Mouse (Mus musculus) spleen, embryonic (tissue): ENCODE data around the gene Faap24.

Experiments used
- CTCF ChIA-PET: fragments of 350-600 bp; sonication (Branson Sonifier 250); formaldehyde crosslinking; loops from one replicate; lab custom pipeline; 2022; lab: Charles Lee

Faap24 gene

GRCm38 (mm10) chr7:35371096-35371495, 25.5 kb downstream of the Faap24 start:
- CTCF ChIA-PET, result no interaction called here

DNA sequence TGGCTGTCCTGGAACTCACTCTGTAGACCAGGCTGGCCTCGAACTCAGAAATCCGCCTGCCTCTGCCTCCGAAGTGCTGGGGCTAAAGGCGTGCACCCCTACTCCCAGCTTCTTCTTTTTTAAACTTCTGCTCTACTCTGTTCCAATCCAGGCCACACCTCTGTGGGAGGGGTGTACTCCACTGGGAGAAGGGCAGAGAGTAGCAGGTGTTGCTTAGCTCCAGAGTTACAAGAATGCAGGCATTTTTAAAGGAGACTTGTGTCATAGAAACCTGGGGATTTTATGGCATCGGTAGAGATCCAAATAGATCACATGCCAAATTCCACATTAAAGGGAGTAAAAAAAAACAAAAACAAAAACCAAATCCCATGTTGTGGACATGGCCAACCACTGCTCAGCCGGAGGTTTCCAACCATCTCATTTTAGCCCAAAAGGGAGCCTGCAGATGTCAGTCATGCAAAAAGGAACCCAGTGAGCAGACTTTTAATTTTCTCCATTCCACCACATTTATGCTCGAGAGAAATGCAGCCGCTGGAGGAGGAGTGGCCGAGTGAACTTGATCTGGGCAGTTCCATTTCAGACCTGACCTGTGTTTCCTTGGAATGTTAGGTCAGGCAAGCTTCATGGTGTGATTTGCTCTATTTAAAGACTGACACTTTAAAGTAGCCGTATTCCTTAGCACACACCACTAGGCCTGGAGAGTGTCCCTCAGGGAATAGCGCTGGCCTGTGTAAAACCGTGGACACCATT, 31.3 kb downstream of the Faap24 start:
- CTCF ChIA-PET, result no interaction called here

- CTCF ChIA-PET, result no interaction called here
Measured at GRCm38 (mm10) chr7:35362868-35363267, 33.8 kb downstream of the Faap24 start.

DNA sequence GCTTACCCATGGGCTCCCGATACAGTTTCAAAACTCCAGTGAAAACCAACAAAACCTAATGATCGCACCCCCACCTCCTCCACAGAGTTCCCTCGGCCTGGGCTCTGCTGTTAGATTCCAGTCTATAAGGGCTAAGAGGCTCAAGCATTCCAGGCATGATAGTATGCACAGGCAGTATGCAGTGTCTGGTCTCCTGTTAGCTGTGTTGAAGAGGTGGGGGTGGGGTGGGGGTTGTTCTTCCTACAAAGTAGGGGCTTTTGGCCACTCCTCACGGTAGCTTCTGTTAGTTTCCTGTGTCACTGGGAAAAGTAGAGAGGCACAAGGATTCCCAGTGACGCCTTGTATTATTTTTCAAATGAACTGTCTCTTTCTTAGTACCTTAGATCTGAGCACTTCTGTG, 34.4 kb downstream of the Faap24 start:
- CTCF ChIA-PET, result no interaction called here

DNA sequence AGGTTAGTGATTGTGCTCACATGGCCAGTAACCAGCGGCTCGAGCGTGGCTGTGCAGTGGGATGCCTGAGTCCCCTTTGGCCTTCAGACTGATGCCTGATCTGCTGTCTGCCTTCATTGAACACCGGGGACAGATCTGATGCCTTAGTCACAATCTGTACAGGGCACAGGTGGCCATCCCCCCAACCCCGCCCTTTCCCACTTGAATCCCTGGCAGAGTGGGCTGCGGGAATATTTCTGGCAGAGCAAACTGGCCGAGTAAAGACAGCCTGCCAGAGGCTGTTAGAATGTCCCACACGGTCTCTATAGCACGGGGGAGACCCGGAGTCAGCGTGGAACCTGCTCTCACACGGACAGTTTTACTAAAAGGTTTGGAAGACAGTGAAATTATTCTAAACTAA, 39.0 kb downstream of the Faap24 start:
- CTCF ChIA-PET, result no interaction called here

DNA sequence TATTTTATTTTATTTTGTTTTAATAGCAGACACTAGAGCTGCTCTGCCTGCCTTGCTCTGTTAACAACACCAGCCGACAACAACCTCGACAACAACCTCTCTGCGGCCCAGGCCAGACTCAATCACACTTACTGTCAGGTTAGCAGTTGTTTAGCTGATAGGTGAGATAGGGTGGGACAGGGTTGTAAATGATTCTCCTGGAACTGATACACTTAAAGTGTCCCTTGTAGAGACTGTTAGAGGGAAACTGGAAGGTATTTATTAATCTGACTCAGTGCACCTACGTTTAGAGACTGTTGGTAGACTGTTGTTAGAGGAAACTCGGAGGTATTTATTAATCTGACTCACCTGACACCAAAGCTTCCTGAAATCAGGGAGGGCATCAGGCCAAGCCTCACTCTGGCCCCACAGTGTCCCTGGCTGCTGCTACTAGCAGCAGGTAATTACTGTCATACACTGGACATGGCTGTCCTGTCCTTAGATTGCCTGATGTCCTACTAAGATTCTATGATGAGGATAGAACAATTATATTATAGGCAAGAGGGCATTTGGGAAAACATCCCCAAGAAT, 41.2 kb downstream of the Faap24 start:
- CTCF ChIA-PET, result no interaction called here

DNA sequence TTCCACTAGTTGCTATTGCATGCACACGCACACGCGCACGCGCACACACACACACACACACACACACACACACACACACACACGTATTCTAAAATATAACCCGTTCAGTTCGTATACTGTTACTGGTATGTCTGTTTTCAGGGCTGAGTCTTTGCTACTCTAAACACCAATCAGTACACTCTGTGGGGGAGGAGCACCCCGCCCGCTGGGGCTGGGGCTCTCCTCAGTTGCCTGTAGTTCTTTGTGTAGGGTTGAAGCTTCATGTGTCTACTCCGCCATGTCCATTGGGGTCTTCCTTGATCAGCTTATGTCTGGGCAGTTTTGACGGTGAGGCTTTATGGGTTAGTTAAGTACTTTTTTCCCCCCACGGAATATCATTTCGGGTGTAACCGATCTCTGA, 43.3 kb downstream of the Faap24 start:
- CTCF ChIA-PET, result no interaction called here

GRCm38 (mm10) chr7:35351155-35351554, 45.5 kb downstream of the Faap24 start:
- CTCF ChIA-PET, result no interaction called here

- CTCF ChIA-PET, result no interaction called here
Measured at GRCm38 (mm10) chr7:35349886-35350684, 46.6 kb downstream of the Faap24 start.

DNA sequence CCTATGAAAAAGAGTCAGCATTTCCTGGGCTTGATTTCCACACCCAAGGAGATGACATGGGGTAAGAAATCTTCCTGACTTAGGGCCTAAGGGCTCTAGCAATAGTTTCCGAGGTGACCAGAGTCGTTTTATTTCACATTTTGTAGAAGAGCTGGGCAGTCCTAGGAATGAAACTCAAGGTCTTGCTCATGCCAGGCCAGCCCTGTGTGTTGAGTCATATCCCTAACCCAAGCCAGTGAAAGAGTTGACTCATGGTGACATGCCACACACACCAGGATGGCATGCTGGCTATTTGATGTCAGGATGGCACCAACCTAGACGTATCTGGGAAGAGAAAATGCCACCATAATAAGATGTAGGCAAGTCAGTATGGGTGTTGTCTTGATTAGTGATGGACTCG, 47.6 kb downstream of the Faap24 start:
- CTCF ChIA-PET, result no interaction called here

- CTCF ChIA-PET, result no interaction called here
Measured at GRCm38 (mm10) chr7:35347918-35348700, 48.5 kb downstream of the Faap24 start.

DNA sequence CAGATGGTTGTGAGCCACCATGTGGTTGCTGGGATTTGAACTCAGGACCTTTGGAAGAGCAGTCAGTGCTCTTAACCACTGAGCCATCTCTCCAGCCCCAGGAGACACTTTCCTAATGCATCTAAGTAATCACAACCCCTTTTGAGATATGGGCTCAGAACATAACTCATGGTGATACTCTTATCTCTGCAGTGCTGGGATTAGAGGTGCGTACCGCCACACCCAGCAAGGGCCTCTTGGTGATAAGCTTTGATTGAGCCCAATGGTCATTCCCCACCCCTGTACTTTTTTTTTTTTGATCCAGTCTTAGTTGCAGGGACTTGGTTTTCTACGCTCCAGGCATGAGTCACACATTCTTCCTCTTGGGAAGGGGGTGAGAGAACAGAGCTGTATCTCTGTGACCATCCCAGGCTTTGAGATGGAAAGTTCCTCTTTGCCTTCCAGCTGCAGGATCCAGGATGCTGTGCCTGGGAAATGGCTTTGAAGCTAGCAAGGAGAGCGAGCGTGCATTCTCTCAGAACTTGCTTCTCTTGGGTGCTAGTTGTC, 51.8 kb downstream of the Faap24 start:
- CTCF ChIA-PET, result no interaction called here

DNA sequence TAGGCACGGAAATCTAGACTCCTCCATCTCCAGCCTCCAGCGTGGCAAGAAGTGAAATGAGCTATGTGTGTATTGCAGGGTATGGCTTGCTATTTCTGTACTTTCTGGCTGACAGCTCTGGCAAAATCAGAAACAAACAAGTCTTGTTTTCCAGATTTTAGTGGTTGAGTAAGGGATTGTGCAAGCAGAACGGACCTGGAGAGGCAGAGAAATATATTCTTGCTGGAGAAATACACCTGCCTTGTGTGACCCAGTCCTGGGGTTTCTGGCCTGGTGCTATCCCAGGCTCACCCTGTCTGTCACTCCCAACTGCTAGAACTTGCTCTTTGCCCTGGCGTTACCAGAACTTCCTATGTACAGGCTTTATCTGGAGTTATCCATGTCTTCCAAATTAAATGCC, 54.1 kb downstream of the Faap24 start:
- CTCF ChIA-PET, result no interaction called here
